Mouse (Mus musculus): Measurements from ENCODE around the gene Usp54. TPM values are rescaled to one million over a fixed set of nuclear protein-coding genes. Genes with fewer than 3 reads are reported as not detected.

Usp54 gene
- total RNA-seq, 1 experiment = 15.3 TPM

DNA sequence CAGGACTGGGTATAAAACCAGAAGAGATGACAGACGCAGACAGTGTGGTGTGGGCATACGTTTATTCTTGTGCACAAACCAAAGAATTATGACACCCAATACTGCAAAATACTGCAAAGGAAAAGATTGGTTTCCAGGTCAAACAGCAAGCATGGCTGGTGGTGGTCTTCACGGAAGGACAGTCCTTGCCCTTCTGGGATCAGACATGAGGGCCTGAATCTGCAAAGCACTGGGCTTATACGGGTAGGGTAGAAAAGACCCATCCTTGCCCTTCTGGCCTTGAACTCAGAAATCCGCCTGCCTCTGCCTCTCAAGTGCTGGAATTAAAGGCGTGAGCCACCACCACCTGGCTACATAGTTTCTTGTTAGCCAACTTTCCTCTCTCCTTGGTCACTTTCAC, 18.0 kb upstream of the Usp54 start:
- peaks cover 0 to 13% of the 10 kb centered on the region in 2 experiments; a peak in 1 of 4 replicates for H3K4me1 ChIP-seq (ENCODE audit: control insufficient read depth in 2 of 2, insufficient read depth in 2 of 2, low read length in 2 of 2, poor library complexity in 1 of 2)
- no peak overlapping the region for H3K27ac ChIP-seq (ENCODE audit: insufficient read depth, low read depth, low read length, poor library complexity, severe bottlenecking)
- DNase-seq (ENCODE audit: low read depth, low spot score) = no peak
- H3K4me3 ChIP-seq (ENCODE audit: insufficient read depth in 1 of 2, low read depth in 1 of 2, low read length in 2 of 2, poor library complexity in 1 of 2, severe bottlenecking in 1 of 2) = no peak overlapping the region
- no peaks in the 10 kb centered on the region for H3K9me3 ChIP-seq (ENCODE audit: control insufficient read depth, insufficient read depth, low read depth, low read length)
- in situ Hi-C loops (cut with MboI; ENCODE audit: low sequenced_read_pairs in 2 of 2, unreplicated experiment in 2 of 2) = loop anchor here in 1 of 2 experiments (5.0 kb wide), 1 partner anchor 82 kb away; no protein-coding TSS in a partner anchor
- TF ChIP-seq MAFK (IDR thresholded peaks at IDR 0.05; ENCODE audit: insufficient read depth, low read depth, low read length) (no peak), HCFC1 (IDR thresholded peaks at IDR 0.05; ENCODE audit: borderline replicate concordance, insufficient read depth, low read length) (no peak), ZNF384 (IDR thresholded peaks at IDR 0.05; ENCODE audit: low read depth, low read length) (no peak), ZC3H11A (IDR thresholded peaks at IDR 0.05; ENCODE audit: borderline replicate concordance, low read depth, low read length) (no peak), CHD2 (IDR thresholded peaks at IDR 0.05; ENCODE audit: low read depth, low read length) (no peak)
- no peak overlapping the region for H3K9ac ChIP-seq (ENCODE audit: insufficient read depth, low read depth, low read length, poor library complexity, severe bottlenecking)
- H3K36me3 ChIP-seq (ENCODE audit: control insufficient read depth, insufficient read depth, low read length, poor library complexity, severe bottlenecking) = no peaks in the 10 kb centered on the region

GRCm38 (mm10) chr14:20658326-20658725, 17.5 kb upstream of the Usp54 start:
- in situ Hi-C loops (cut with MboI; ENCODE audit: low sequenced_read_pairs in 2 of 2, unreplicated experiment in 2 of 2) = loop anchor here in 1 of 2 experiments (5.0 kb wide), 1 partner anchor 81 kb away; no protein-coding TSS in a partner anchor
- no peak overlapping the region for H3K9ac ChIP-seq (ENCODE audit: insufficient read depth, low read depth, low read length, poor library complexity, severe bottlenecking)
- no peak overlapping the region for H3K27ac ChIP-seq (ENCODE audit: insufficient read depth, low read depth, low read length, poor library complexity, severe bottlenecking)

DNA sequence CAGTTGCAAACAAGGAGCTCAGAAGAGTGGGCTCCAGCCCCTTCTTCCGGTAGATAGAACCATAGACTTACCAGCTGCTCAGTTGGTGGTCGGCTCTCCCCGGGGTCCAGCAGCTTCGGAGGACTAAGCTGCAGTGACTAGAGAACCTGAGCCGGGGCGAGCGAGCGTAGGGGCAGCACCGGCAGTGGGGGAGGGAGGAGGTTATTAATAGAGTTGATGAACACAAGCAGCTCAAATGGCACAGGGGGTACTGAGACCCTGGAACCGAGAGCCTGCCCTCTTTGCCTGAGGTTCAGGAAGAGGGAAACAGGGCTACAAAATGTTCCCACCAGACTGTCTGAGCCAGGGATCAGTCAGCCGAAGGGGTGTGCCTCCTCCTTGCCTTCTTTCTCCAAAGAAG, 15.5 kb upstream of the Usp54 start, which contains the start of gene Myoz1:
Gene Myoz1, minus strand, starts transcription at position 180 of the 400 bp plus-strand sequence.
- Histone ChIP-seq H3K36me3 (ENCODE audit: control insufficient read depth, insufficient read depth, low read length, poor library complexity, severe bottlenecking) (no peaks in the 10 kb centered on the region), H3K4me3 (ENCODE audit: insufficient read depth in 1 of 2, low read depth in 1 of 2, low read length in 2 of 2, poor library complexity in 1 of 2, severe bottlenecking in 1 of 2) (no peak within 1 kb of the TSS), H3K27ac (ENCODE audit: insufficient read depth, low read depth, low read length, poor library complexity, severe bottlenecking) (no peak within 1 kb of the TSS), H3K9ac (ENCODE audit: insufficient read depth, low read depth, low read length, poor library complexity, severe bottlenecking) (no peak within 1 kb of the TSS), H3K9me3 (ENCODE audit: control insufficient read depth, insufficient read depth, low read depth, low read length) (no peaks in the 10 kb centered on the region), H3K4me1 (ENCODE audit: control insufficient read depth in 2 of 2, insufficient read depth in 2 of 2, low read length in 2 of 2, poor library complexity in 1 of 2) (peaks cover 0 to 5% of the 10 kb centered on the region in 2 experiments; a peak in 1 of 4 replicates)
- in situ Hi-C loops (cut with MboI; ENCODE audit: low sequenced_read_pairs in 2 of 2, unreplicated experiment in 2 of 2) = loop anchor here in 1 of 2 experiments (5.0 kb wide), 1 partner anchor 79 kb away; no protein-coding TSS in a partner anchor
- no peak for DNase-seq (ENCODE audit: low read depth, low spot score)
- TF ChIP-seq ZNF384 (IDR thresholded peaks at IDR 0.05; ENCODE audit: low read depth, low read length) (no peak), HCFC1 (IDR thresholded peaks at IDR 0.05; ENCODE audit: borderline replicate concordance, insufficient read depth, low read length) (no peak), MAFK (IDR thresholded peaks at IDR 0.05; ENCODE audit: insufficient read depth, low read depth, low read length) (no peak), ZC3H11A (IDR thresholded peaks at IDR 0.05; ENCODE audit: borderline replicate concordance, low read depth, low read length) (no peak), CHD2 (IDR thresholded peaks at IDR 0.05; ENCODE audit: low read depth, low read length) (no peak)

More at GRCm38 (mm10) chr14:20658326-20658725, 17.5 kb upstream of the Usp54 start:
- no peak overlapping the region for H3K4me3 ChIP-seq (ENCODE audit: insufficient read depth in 1 of 2, low read depth in 1 of 2, low read length in 2 of 2, poor library complexity in 1 of 2, severe bottlenecking in 1 of 2)
- TF ChIP-seq ZNF384 (IDR thresholded peaks at IDR 0.05; ENCODE audit: low read depth, low read length) = no peak
- no peak for TF ChIP-seq ZC3H11A (IDR thresholded peaks at IDR 0.05; ENCODE audit: borderline replicate concordance, low read depth, low read length)
- no peak for TF ChIP-seq HCFC1 (IDR thresholded peaks at IDR 0.05; ENCODE audit: borderline replicate concordance, insufficient read depth, low read length)
- TF ChIP-seq CHD2 (IDR thresholded peaks at IDR 0.05; ENCODE audit: low read depth, low read length) = no peak
- no peak for TF ChIP-seq MAFK (IDR thresholded peaks at IDR 0.05; ENCODE audit: insufficient read depth, low read depth, low read length)
- H3K36me3 ChIP-seq (ENCODE audit: control insufficient read depth, insufficient read depth, low read length, poor library complexity, severe bottlenecking) = no peaks in the 10 kb centered on the region
- DNase-seq (ENCODE audit: low read depth, low spot score) = no peak
- no peaks in the 10 kb centered on the region for H3K9me3 ChIP-seq (ENCODE audit: control insufficient read depth, insufficient read depth, low read depth, low read length)
- H3K4me1 ChIP-seq (ENCODE audit: control insufficient read depth in 2 of 2, insufficient read depth in 2 of 2, low read length in 2 of 2, poor library complexity in 1 of 2) = peaks cover 0 to 11% of the 10 kb centered on the region in 2 experiments; a peak in 1 of 4 replicates

DNA sequence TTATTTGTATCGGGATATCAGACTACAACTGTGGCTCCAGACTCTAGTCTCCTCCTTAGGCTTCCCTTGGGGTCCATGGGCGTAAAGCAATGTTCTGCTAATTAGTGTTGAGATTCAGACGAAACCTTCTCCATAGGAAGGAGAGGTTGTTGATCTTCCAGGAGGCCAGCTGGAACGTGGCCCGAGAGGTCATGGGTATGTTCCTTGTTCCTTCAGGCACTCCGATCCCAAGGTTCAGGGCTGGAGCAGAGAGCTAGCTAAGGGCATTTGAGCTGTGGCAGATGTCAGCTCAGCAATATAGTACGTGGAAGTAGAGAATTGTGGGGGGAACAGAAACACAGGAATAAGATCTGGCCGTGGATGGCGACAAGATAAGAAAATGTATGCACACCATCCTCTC, 14.9 kb upstream of the Usp54 start:
- H3K4me3 ChIP-seq (ENCODE audit: insufficient read depth in 1 of 2, low read depth in 1 of 2, low read length in 2 of 2, poor library complexity in 1 of 2, severe bottlenecking in 1 of 2) = no peak overlapping the region
- H3K9me3 ChIP-seq (ENCODE audit: control insufficient read depth, insufficient read depth, low read depth, low read length) = no peaks in the 10 kb centered on the region
- H3K36me3 ChIP-seq (ENCODE audit: control insufficient read depth, insufficient read depth, low read length, poor library complexity, severe bottlenecking) = no peaks in the 10 kb centered on the region
- H3K9ac ChIP-seq (ENCODE audit: insufficient read depth, low read depth, low read length, poor library complexity, severe bottlenecking) = no peak overlapping the region
- no peak for DNase-seq (ENCODE audit: low read depth, low spot score)
- H3K4me1 ChIP-seq (ENCODE audit: control insufficient read depth in 2 of 2, insufficient read depth in 2 of 2, low read length in 2 of 2, poor library complexity in 1 of 2) = peaks cover 0 to 5% of the 10 kb centered on the region in 2 experiments; a peak in 1 of 4 replicates
- in situ Hi-C loops (cut with MboI; ENCODE audit: low sequenced_read_pairs in 2 of 2, unreplicated experiment in 2 of 2) = loop anchor here in 1 of 2 experiments (5.0 kb wide), 1 partner anchor 78 kb away; no protein-coding TSS in a partner anchor
- H3K27ac ChIP-seq (ENCODE audit: insufficient read depth, low read depth, low read length, poor library complexity, severe bottlenecking) = no peak overlapping the region
- TF ChIP-seq MAFK (IDR thresholded peaks at IDR 0.05; ENCODE audit: insufficient read depth, low read depth, low read length) (no peak), ZNF384 (IDR thresholded peaks at IDR 0.05; ENCODE audit: low read depth, low read length) (no peak), CHD2 (IDR thresholded peaks at IDR 0.05; ENCODE audit: low read depth, low read length) (no peak), ZC3H11A (IDR thresholded peaks at IDR 0.05; ENCODE audit: borderline replicate concordance, low read depth, low read length) (no peak), HCFC1 (IDR thresholded peaks at IDR 0.05; ENCODE audit: borderline replicate concordance, insufficient read depth, low read length) (no peak)
